In the genomic region with DNA sequence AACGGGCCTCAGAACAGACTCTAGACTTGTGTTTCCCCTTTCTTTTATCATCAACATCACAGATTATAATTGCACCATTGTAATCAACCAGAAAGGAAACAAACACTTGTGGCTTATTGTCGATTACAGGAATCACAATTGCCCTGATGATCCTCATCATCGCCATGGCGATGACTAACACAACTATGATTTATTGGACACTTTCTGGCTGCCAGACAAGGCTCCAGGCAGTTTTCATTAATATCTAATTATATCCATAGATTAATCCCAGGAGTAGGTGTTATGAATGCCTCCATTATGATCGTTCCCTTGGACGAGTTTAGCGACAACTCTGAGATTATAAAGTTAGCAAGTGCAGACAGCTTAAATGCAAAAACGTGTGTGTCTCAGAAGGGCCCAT, we compare ENCODE assay signal across 10 mouse cellular contexts.
"Had no signal": no experiment of that assay in that cellular context is flagged by ENCODE, and none has a peak within 500 bp of the region (broad histone marks: within the 10 kb centered on the region; RNA-seq: fewer than 3 reads in every experiment).

No protein-coding gene starts in this region.

- H3K36me3 ChIP-seq: limb, embryonic 13.5 days; neural tube, embryonic 15.5 days had no signal

- H3K27ac ChIP-seq: limb, embryonic 13.5 days; liver, embryonic 14.5 days; neural tube, embryonic 15.5 days had no signal

- DNase-seq: kidney, adult 8-10 months; kidney, postnatal 25 days; layer of hippocampus, adult 9-11 months; lung, adult 18-20 months; right cerebral cortex, postnatal 14 days; thymus, postnatal 14 days had no signal

- H3K4me2 ChIP-seq: limb, embryonic 13.5 days; neural tube, embryonic 15.5 days had no signal

- H3K9me3 ChIP-seq: limb, embryonic 13.5 days; neural tube, embryonic 15.5 days had no signal

- ATAC-seq: midbrain, embryonic 16.5 days had no signal

- H3K4me3 ChIP-seq: limb, embryonic 13.5 days; neural tube, embryonic 15.5 days had no signal

- H3K9ac ChIP-seq: limb, embryonic 13.5 days; liver, embryonic 14.5 days; neural tube, embryonic 15.5 days had no signal

- H3K27me3 ChIP-seq: neural tube, embryonic 15.5 days had no signal
